Mouse (Mus musculus) kidney, postnatal 36 days (tissue): ENCODE results near the gene Mrpl43.
"Not testable (repeated sequence)": the region's sequence is repeated elsewhere in the genome, so short reads cannot be mapped to it uniquely, and the experiment has no call there.

Experiments used
- DNase-seq, 2 experiments: peaks; one replicate each; pipeline ENCODE4 v3.0.0; 2021 to 2022; ENCODE audit warnings: mixed read lengths in 2 of 2

Mrpl43 gene

GRCm38 (mm10) chr19:45005957-45006712, at the start of gene Mrpl43:
Gene Mrpl43, minus strand, starts transcription at chr19:45006442.
- DNase-seq = peak; percentile 97 to 99

GRCm38 (mm10) chr19:45054892-45055690, 48.8 kb upstream of the Mrpl43 start:
- no peak for DNase-seq

- no peak for DNase-seq
Observed at GRCm38 (mm10) chr19:45053451-45053850, 47.2 kb upstream of the Mrpl43 start.

GRCm38 (mm10) chr19:45049523-45049922, 43.3 kb upstream of the Mrpl43 start:
- no peak for DNase-seq

GRCm38 (mm10) chr19:45048644-45049365, 42.6 kb upstream of the Mrpl43 start:
- DNase-seq = peak in 1 of 2 experiments; percentile 43

GRCm38 (mm10) chr19:45047935-45048643, 41.8 kb upstream of the Mrpl43 start:
- peak; percentile 51 to 57 for DNase-seq

GRCm38 (mm10) chr19:45047417-45047934, 41.2 kb upstream of the Mrpl43 start, which contains the start of gene Sfxn3:
Gene Sfxn3, plus strand, starts transcription at chr19:45047503.
- peak; percentile 95 to 96 for DNase-seq

GRCm38 (mm10) chr19:45046523-45047321, 40.5 kb upstream of the Mrpl43 start:
- DNase-seq = peak; percentile 93 to 94

- DNase-seq = no peak
Observed at GRCm38 (mm10) chr19:45045651-45046050, 39.4 kb upstream of the Mrpl43 start, which contains the start of gene Pdzd7. Gene Pdzd7, minus strand, starts transcription at chr19:45045717.

GRCm38 (mm10) chr19:45045236-45045635, 39.0 kb upstream of the Mrpl43 start:
- no peak for DNase-seq

GRCm38 (mm10) chr19:45044389-45044927, 38.2 kb upstream of the Mrpl43 start:
- DNase-seq = no peak

GRCm38 (mm10) chr19:45040214-45040613, 34.0 kb upstream of the Mrpl43 start:
- no peak for DNase-seq

GRCm38 (mm10) chr19:45038198-45038597, 32.0 kb upstream of the Mrpl43 start:
- DNase-seq = not testable (repeated sequence)

GRCm38 (mm10) chr19:45036867-45037266, 30.6 kb upstream of the Mrpl43 start:
- peak in 1 of 2 experiments; percentile 81 for DNase-seq

- peak in 1 of 2 experiments; percentile 49 for DNase-seq
Observed at GRCm38 (mm10) chr19:45032570-45033332, 26.5 kb upstream of the Mrpl43 start.

GRCm38 (mm10) chr19:45031780-45032179, 25.5 kb upstream of the Mrpl43 start:
- DNase-seq = peak; percentile 81 to 87

GRCm38 (mm10) chr19:45030746-45031693, 24.8 kb upstream of the Mrpl43 start:
- peak; percentile 89 to 91 for DNase-seq

- peak; percentile 62 to 87 for DNase-seq
Observed at GRCm38 (mm10) chr19:45030111-45030510, 23.9 kb upstream of the Mrpl43 start.

GRCm38 (mm10) chr19:45029571-45029970, 23.3 kb upstream of the Mrpl43 start:
- DNase-seq = no peak
